Mouse (Mus musculus) embryonic facial prominence, embryonic 12.5 days (tissue): ENCODE results near the gene Osr1. TPM values are rescaled to one million over a fixed set of nuclear protein-coding genes. Genes with fewer than 3 reads are reported as not detected.

ENCODE experiments used
- ATAC-seq: fragments of 200-750 bp; cut with Nextera tagmentation; 2 replicates; pipeline ENCODE4 v1.8.0; 2017; ENCODE audit not compliant: insufficient number of reproducible peaks, insufficient read depth, low FRiP score, low TSS enrichment
- H3K27ac ChIP-seq: fragments of 300-500 bp; sonication (generic); 2 replicates; pipeline ENCODE4 v1.5.1; 2016; ENCODE audit warnings: mild to moderate bottlenecking
- H3K27me3 ChIP-seq: fragments of 300-500 bp; sonication (generic); 2 replicates; pipeline ENCODE4 v1.6.1; 2016; ENCODE audit warnings: mild to moderate bottlenecking, moderate library complexity
- H3K36me3 ChIP-seq: fragments of 300-500 bp; sonication (generic); 2 replicates; pipeline ENCODE4 v1.6.1; 2016; ENCODE audit warnings: mild to moderate bottlenecking
- H3K4me1 ChIP-seq: fragments of 300-500 bp; sonication (generic); 2 replicates; pipeline ENCODE4 v1.6.1; 2016
- H3K4me2 ChIP-seq: fragments of 300-500 bp; sonication (generic); replicated peaks from 2 replicates; pipeline ENCODE4 v1.6.1; 2016; ENCODE audit warnings: mild to moderate bottlenecking, moderate library complexity
- H3K4me3 ChIP-seq: fragments of 300-500 bp; sonication (generic); 2 replicates; pipeline ENCODE4 v1.5.1; 2016; ENCODE audit warnings: mild to moderate bottlenecking
- H3K9ac ChIP-seq: fragments of 300-500 bp; sonication (generic); 2 replicates; pipeline ENCODE4 v1.6.1; 2016; ENCODE audit warnings: mild to moderate bottlenecking, moderate library complexity
- H3K9me3 ChIP-seq: fragments of 300-500 bp; sonication (generic); 2 replicates; pipeline ENCODE4 v1.6.1; 2016; ENCODE audit warnings: mild to moderate bottlenecking, moderate library complexity
- WGBS: fragments of 180-500 bp; shearing (Covaris S2); methylation state at CpG from one replicate; pipeline ENCODE4 v1.1.7; 2016; 5-methylcytosine and 5-hydroxymethylcytosine counted together
- polyA plus RNA-seq: library from polyadenylated mRNA; unstranded; fragments of >200 nt; fragmentation: Nextera tagmentation; extraction: Ambion mirVana; gene quantifications from 2 replicates; pipeline ENCODE4 v1.2.1, GENCODE M21; 2016

Osr1 gene
- polyA plus RNA-seq, 1 experiment from 2014 or later: 87.4 TPM

DNA sequence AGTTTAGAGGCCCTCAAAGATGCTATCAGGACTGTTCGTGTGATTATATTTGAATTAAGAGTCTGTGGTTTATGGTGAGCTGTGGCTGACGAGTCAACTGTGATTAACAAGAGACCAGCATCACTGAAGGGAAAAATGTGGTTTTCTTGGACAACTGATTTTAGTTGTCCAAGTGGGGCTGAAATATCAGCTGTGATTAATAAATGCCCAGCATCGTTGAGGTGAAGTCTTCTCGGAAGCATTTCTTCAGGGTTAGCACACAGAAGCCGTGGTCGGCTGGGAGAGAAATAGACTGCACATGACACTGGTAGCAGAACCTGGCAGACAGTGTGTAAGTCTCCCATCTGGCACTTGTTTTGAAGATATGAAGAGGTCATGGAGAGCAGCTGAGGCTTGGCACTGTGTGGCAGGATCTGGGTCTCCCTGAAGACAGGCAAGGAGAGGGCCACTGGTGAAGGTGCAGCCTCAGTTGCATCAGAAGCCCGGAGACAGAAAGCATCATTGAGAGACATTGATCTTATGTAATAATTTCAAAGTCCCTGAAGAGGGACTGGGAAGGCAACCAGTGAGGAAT is 19.7 kb downstream of the Osr1 start:
- Histone ChIP-seq H3K27me3 (no peaks in the 10 kb centered on the region), H3K9me3 (no peaks in the 10 kb centered on the region), H3K4me2 (no peak overlapping the region), H3K27ac (no peak overlapping the region), H3K36me3 (no peaks in the 10 kb centered on the region), H3K9ac (no peak overlapping the region), H3K4me1 (0 out of 2 replicates have a peak, but pooled peaks cover 4% of the 10 kb centered on the region), H3K4me3 (no peak overlapping the region)
- no peak for ATAC-seq
- WGBS: 79% methylated on average over 7 of the region's 7 CpGs

- ATAC-seq: no peak
- WGBS: 65% methylated on average over 3 of the region's 3 CpGs
- no peak overlapping the region for H3K9ac ChIP-seq
- no peak overlapping the region for H3K4me2 ChIP-seq
- H3K36me3 ChIP-seq: no peaks in the 10 kb centered on the region
- H3K9me3 ChIP-seq: no peaks in the 10 kb centered on the region
- no peak overlapping the region for H3K4me3 ChIP-seq
- no peaks in the 10 kb centered on the region for H3K4me1 ChIP-seq
- no peaks in the 10 kb centered on the region for H3K27me3 ChIP-seq
- no peak overlapping the region for H3K27ac ChIP-seq
Observed at GRCm38 (mm10) chr12:9591141-9591540, 21.2 kb downstream of the Osr1 start.

DNA sequence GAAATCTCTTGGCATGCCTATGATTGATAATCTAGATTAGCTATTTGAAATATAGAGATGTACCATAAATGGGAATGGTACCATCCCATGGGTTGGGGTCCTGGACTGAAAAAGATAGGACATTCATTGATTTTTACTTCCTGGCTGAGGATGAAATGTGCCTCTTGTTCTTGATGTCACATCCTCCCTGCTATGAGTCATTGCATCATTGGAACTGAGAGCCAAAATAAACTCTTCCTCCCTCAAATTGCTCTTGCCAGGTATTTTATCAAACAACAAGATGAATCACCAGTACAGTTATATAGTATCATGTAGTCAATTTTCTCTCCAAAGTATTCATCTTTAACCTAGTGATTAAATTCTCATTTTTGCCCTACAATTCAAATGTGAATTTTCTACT is 28.3 kb downstream of the Osr1 start:
- Histone ChIP-seq H3K4me2 (no peak overlapping the region), H3K4me1 (no peaks in the 10 kb centered on the region), H3K4me3 (no peak overlapping the region), H3K27me3 (no peaks in the 10 kb centered on the region), H3K27ac (no peak overlapping the region), H3K9ac (no peak overlapping the region), H3K36me3 (no peaks in the 10 kb centered on the region), H3K9me3 (no peaks in the 10 kb centered on the region)
- no peak for ATAC-seq
